Mouse (Mus musculus) small intestine, adult 2 months (tissue): ENCODE results near the gene Rpp25l. TPM values are rescaled to one million over a fixed set of nuclear protein-coding genes. Genes with fewer than 3 reads are reported as not detected.

Experiments used
- H3K27ac ChIP-seq: fragments of 200-500 bp; 2 replicates; pipeline ENCODE4 v1.5.1; 2012; ENCODE audit warnings: low read depth, low read length, control low read depth, inconsistent platforms; ENCODE audit not compliant: insufficient read depth
- H3K27me3 ChIP-seq: fragments of 200-500 bp; 2 replicates; pipeline ENCODE4 v1.6.1; 2012; ENCODE audit warnings: mild to moderate bottlenecking, moderate library complexity, low read length, inconsistent platforms; ENCODE audit not compliant: control insufficient read depth, insufficient read depth
- H3K36me3 ChIP-seq: fragments of 200-500 bp; 2 replicates; pipeline ENCODE4 v1.6.1; 2012; ENCODE audit warnings: mild to moderate bottlenecking, low read length, control low read depth, inconsistent platforms; ENCODE audit not compliant: control insufficient read depth, insufficient read depth
- H3K4me1 ChIP-seq: fragments of 200-500 bp; 2 replicates; pipeline ENCODE4 v1.6.1; 2012; ENCODE audit warnings: low read length, inconsistent platforms, mixed read lengths; ENCODE audit not compliant: control insufficient read depth, insufficient read depth, insufficient read length
- H3K4me3 ChIP-seq: fragments of 200-500 bp; 2 replicates; pipeline ENCODE4 v1.5.1; 2012; ENCODE audit warnings: low read depth, mild to moderate bottlenecking, control low read depth, inconsistent platforms, low read length, moderate library complexity
- CTCF ChIP-seq: fragments of 200-500 bp; IDR thresholded peaks from 2 replicates; pipeline ENCODE4 v1.5.1; 2012; ENCODE audit warnings: low read depth, mild to moderate bottlenecking, control low read depth, inconsistent platforms, low read length, moderate library complexity, mixed read lengths; ENCODE audit not compliant: insufficient replicate concordance, insufficient read length; ENCODE audit errors: extremely low read depth
- POLR2A ChIP-seq: fragments of 200-500 bp; IDR thresholded peaks from 2 replicates; pipeline ENCODE4 v1.6.1; 2012; ENCODE audit warnings: low read depth, mild to moderate bottlenecking, control low read depth, inconsistent platforms, low read length, moderate library complexity
- whole genome bisulfite sequencing: fragments of 180-500 bp; shearing (Covaris S2); methylation state at CpG from one replicate; pipeline ENCODE4 v1.1.7; 2018; 5-methylcytosine and 5-hydroxymethylcytosine counted together
- polyA plus RNA-seq: library from polyadenylated mRNA; depleted of rRNA; stranded (reverse); fragments of >200 nt; gene quantifications from 2 replicates; pipeline ENCODE4 v1.2.3, GENCODE M21; 2012

Rpp25l gene
- polyA plus RNA-seq, 1 experiment, result 48.7 TPM

GRCm38 (mm10) chr4:41745021-41745420 lies 31.7 kb upstream of the Rpp25l start:
- Histone ChIP-seq H3K4me1 (peaks cover 5% of the 10 kb centered on the region), H3K36me3 (no peaks in the 10 kb centered on the region), H3K4me3 (no peak overlapping the region), H3K27me3 (no peaks in the 10 kb centered on the region), H3K27ac (no peak overlapping the region)
- 80% methylated on average over 1 of the region's 1 CpGs for WGBS
- no peak for TF ChIP-seq CTCF
- TF ChIP-seq POLR2A, result no peak

- H3K36me3 ChIP-seq, result no peaks in the 10 kb centered on the region
- peaks cover 8% of the 10 kb centered on the region for H3K4me1 ChIP-seq
- WGBS, result 86% methylated on average over 2 of the region's 2 CpGs
- H3K27me3 ChIP-seq, result no peaks in the 10 kb centered on the region
- no peak for TF ChIP-seq POLR2A
- TF ChIP-seq CTCF, result no peak
- no peak overlapping the region for H3K27ac ChIP-seq
- H3K4me3 ChIP-seq, result no peak overlapping the region
Measured at GRCm38 (mm10) chr4:41744131-41744530, 30.8 kb upstream of the Rpp25l start.

GRCm38 (mm10) chr4:41741158-41741560 lies 27.8 kb upstream of the Rpp25l start:
- Histone ChIP-seq H3K27me3 (no peaks in the 10 kb centered on the region), H3K36me3 (0 out of 2 replicates have a peak, but pooled peaks cover 3% of the 10 kb centered on the region), H3K4me3 (peak overlapping the region; percentile 72), H3K27ac (peak overlapping the region; percentile 42), H3K4me1 (peaks cover 11% of the 10 kb centered on the region)
- peak; percentile 21; the same call in 1 of the 2 replicates for TF ChIP-seq CTCF
- TF ChIP-seq POLR2A, result peak; percentile 81
- under 1% methylated on average over 27 of the region's 27 CpGs for WGBS

- peaks cover 11% of the 10 kb centered on the region for H3K4me1 ChIP-seq
- under 1% methylated on average over 48 of the region's 48 CpGs for WGBS
- TF ChIP-seq POLR2A, result no peak
- TF ChIP-seq CTCF, result no peak
- no peaks in the 10 kb centered on the region for H3K27me3 ChIP-seq
- 0 out of 2 replicates have a peak, but pooled peaks cover 3% of the 10 kb centered on the region for H3K36me3 ChIP-seq
- H3K4me3 ChIP-seq, result peak overlapping the region; percentile 72
- peak overlapping the region; percentile 42 for H3K27ac ChIP-seq
Measured at GRCm38 (mm10) chr4:41740380-41741157, 27.2 kb upstream of the Rpp25l start.

GRCm38 (mm10) chr4:41739260-41739659 lies 25.9 kb upstream of the Rpp25l start:
- Histone ChIP-seq H3K4me1 (peaks cover 11% of the 10 kb centered on the region), H3K27me3 (no peaks in the 10 kb centered on the region), H3K4me3 (no peak overlapping the region), H3K36me3 (0 out of 2 replicates have a peak, but pooled peaks cover 3% of the 10 kb centered on the region), H3K27ac (no peak overlapping the region)
- 91% methylated on average over 13 of the region's 13 CpGs for WGBS
- no peak for TF ChIP-seq CTCF

GRCm38 (mm10) chr4:41738256-41738603 lies 24.9 kb upstream of the Rpp25l start:
- Histone ChIP-seq H3K4me1 (peaks cover 11% of the 10 kb centered on the region), H3K36me3 (0 out of 2 replicates have a peak, but pooled peaks cover 3% of the 10 kb centered on the region), H3K27ac (0 out of 2 replicates have a peak overlapping the region, but pooled peaks have one; percentile 18), H3K4me3 (no peak overlapping the region), H3K27me3 (no peaks in the 10 kb centered on the region)
- 25% methylated on average over 1 of the region's 1 CpGs for WGBS
- TF ChIP-seq CTCF (no peak), POLR2A (no peak)

- WGBS, result 8% methylated on average over 8 of the region's 8 CpGs
- H3K27ac ChIP-seq, result no peak overlapping the region
- no peaks in the 10 kb centered on the region for H3K27me3 ChIP-seq
Measured at GRCm38 (mm10) chr4:41737602-41738255, 24.4 kb upstream of the Rpp25l start.

More at GRCm38 (mm10) chr4:41737602-41738255, 24.4 kb upstream of the Rpp25l start:
- no peak overlapping the region for H3K4me3 ChIP-seq
- 0 out of 2 replicates have a peak, but pooled peaks cover 3% of the 10 kb centered on the region for H3K36me3 ChIP-seq
- TF ChIP-seq POLR2A, result no peak
- TF ChIP-seq CTCF, result peak; percentile 85; the same call in 1 of the 2 replicates
- H3K4me1 ChIP-seq, result peaks cover 11% of the 10 kb centered on the region
